Mouse (Mus musculus): ENCODE measurements around the gene Pcyt2. TPM values are rescaled to one million over a fixed set of nuclear protein-coding genes. Genes with fewer than 3 reads are reported as not detected.

Pcyt2 gene
- total and polyA plus RNA-seq, 3 experiments: 86.7 to 87.3 TPM; not detected in 1

DNA sequence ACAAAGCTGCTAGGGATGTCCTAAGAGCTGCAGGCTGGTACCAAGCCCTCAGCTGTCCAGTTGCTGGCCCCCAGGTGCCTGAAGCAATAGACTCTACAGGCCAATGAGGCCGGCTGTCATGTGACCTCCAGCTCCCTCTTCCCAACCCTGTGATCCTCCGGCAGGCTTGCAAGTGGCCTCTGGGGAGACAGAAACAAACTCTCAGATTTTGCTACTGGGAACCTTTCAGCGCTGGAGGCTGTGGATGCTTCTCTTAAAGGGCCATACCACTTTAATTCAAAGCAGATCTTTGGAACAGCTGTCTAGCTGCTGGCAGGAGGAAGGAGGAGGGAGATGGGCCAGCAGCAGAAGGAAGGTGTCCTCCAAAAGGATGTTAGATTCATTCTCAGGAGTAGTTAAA, 48.9 kb upstream of the Pcyt2 start:
- peaks cover 0 to 2% of the 10 kb centered on the region in 2 experiments; a peak in 2 of 4 replicates for H3K27me3 ChIP-seq (ENCODE audit: control insufficient read depth in 1 of 2, insufficient read depth in 2 of 2, low read length in 2 of 2)
- H3K9me3 ChIP-seq (replicated peaks; ENCODE audit: insufficient read depth, low read length): no peaks in the 10 kb centered on the region
- no peak overlapping the region for H3K9ac ChIP-seq (ENCODE audit: control insufficient read depth, low read depth, low read length, poor library complexity, severe bottlenecking)
- no peaks in the 10 kb centered on the region for H3K4me1 ChIP-seq (ENCODE audit: control insufficient read depth in 1 of 2, insufficient read depth in 2 of 2, low read length in 2 of 2)
- TF ChIP-seq USF1 (IDR thresholded peaks at IDR 0.05; ENCODE audit: low read depth, low read length) (0 out of 2 replicates have a peak, but pooled peaks have one; percentile 11), TCF12 (IDR thresholded peaks at IDR 0.05; ENCODE audit: low read depth, low read length) (no peak), NELFE (IDR thresholded peaks at IDR 0.05; ENCODE audit: low read depth, low read length) (no peak), MEF2A (IDR thresholded peaks at IDR 0.05; ENCODE audit: extremely low read depth, insufficient replicate concordance, low read depth, low read length, poor library complexity, severe bottlenecking) (no peak)
- no peak overlapping the region for H3K27ac ChIP-seq (ENCODE audit: control insufficient read depth, low read depth, low read length)
- no peaks in the 10 kb centered on the region for H3K79me2 ChIP-seq (ENCODE audit: control insufficient read depth, insufficient read depth, low read length, poor library complexity)
- H3K4me3 ChIP-seq (ENCODE audit: control insufficient read depth in 1 of 2, insufficient read depth in 1 of 2, low read depth in 2 of 2, low read length in 2 of 2): no peak overlapping the region
- H3K36me3 ChIP-seq (ENCODE audit: control insufficient read depth in 1 of 2, insufficient read depth in 2 of 2, low read length in 2 of 2): no peaks in the 10 kb centered on the region
- DNase-seq (ENCODE audit: low read depth, low spot score): no peak

DNA sequence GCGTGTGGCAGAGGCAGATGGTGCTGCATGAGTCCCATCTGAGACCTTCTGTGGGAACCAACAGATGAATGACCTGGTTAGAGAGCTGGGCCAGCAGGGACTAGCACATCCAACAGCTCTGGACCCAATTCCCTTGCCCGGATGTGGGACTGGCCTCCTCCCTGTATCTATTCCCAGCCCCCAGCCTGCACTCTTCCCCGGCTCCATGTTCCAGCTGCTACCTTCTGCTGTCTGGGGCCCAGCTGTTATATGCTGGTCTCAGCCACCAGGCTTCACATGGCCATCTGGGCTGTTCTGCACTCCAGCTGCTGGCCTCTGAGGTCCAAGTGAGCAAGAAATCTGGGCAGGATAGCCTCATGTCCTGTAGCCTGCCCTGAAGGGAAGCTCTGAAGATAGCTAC, 47.7 kb upstream of the Pcyt2 start:
- peaks cover 0 to 2% of the 10 kb centered on the region in 2 experiments; a peak in 2 of 4 replicates for H3K27me3 ChIP-seq (ENCODE audit: control insufficient read depth in 1 of 2, insufficient read depth in 2 of 2, low read length in 2 of 2)
- H3K27ac ChIP-seq (ENCODE audit: control insufficient read depth, low read depth, low read length): no peak overlapping the region
- H3K79me2 ChIP-seq (ENCODE audit: control insufficient read depth, insufficient read depth, low read length, poor library complexity): no peaks in the 10 kb centered on the region
- no peak overlapping the region for H3K4me3 ChIP-seq (ENCODE audit: control insufficient read depth in 1 of 2, insufficient read depth in 1 of 2, low read depth in 2 of 2, low read length in 2 of 2)
- no peaks in the 10 kb centered on the region for H3K36me3 ChIP-seq (ENCODE audit: control insufficient read depth in 1 of 2, insufficient read depth in 2 of 2, low read length in 2 of 2)
- TF ChIP-seq MYB (IDR thresholded peaks at IDR 0.05; ENCODE audit: low read depth, low read length): no peak
- TF ChIP-seq TBP (IDR thresholded peaks at IDR 0.05; ENCODE audit: low read depth, low read length): no peak
- no peak for TF ChIP-seq ZNF384 (IDR thresholded peaks at IDR 0.05; ENCODE audit: low read depth, low read length)
- TF ChIP-seq SIN3A (IDR thresholded peaks at IDR 0.05; ENCODE audit: low read length): no peak
- no peak for TF ChIP-seq ZKSCAN1 (IDR thresholded peaks at IDR 0.05; ENCODE audit: low read depth, low read length)
- TF ChIP-seq KAT2A (conservative IDR thresholded peaks at IDR 0.05; ENCODE audit: low read depth, low read length): no peak
- TF ChIP-seq CHD1 (IDR thresholded peaks at IDR 0.05; ENCODE audit: low read depth, low read length): no peak
- no peak for TF ChIP-seq JUND (IDR thresholded peaks at IDR 0.05; ENCODE audit: low read depth, low read length)
- TF ChIP-seq UBTF (IDR thresholded peaks at IDR 0.05; ENCODE audit: borderline replicate concordance, insufficient read depth, low read depth, low read length): no peak
- no peak for DNase-seq (ENCODE audit: low read depth, low spot score)
- no peak overlapping the region for H3K9ac ChIP-seq (ENCODE audit: control insufficient read depth, low read depth, low read length, poor library complexity, severe bottlenecking)
- H3K9me3 ChIP-seq (replicated peaks; ENCODE audit: insufficient read depth, low read length): no peaks in the 10 kb centered on the region
- no peaks in the 10 kb centered on the region for H3K4me1 ChIP-seq (ENCODE audit: control insufficient read depth in 1 of 2, insufficient read depth in 2 of 2, low read length in 2 of 2)

DNA sequence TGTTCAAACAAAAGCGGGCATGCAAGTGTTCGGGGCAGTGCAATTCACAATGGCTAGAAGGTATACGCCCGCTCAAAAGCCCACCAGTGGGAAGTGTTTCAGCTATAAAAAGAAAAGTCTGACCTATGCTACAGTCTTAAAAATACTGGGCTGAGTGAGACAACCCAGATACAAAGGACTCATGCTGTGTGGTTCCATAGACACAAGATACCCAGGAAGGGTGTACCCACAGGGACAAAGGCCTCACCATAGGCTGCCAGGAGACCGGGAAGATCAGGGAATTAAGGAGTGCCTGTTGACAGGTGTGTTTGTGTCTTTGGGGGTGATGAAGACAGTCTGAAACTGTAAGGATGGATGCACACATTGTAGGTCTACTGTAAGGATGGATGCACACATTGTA, 46.0 kb upstream of the Pcyt2 start:
- Histone ChIP-seq H3K9me3 (replicated peaks; ENCODE audit: insufficient read depth, low read length) (no peaks in the 10 kb centered on the region), H3K4me3 (ENCODE audit: control insufficient read depth in 1 of 2, insufficient read depth in 1 of 2, low read depth in 2 of 2, low read length in 2 of 2) (no peak overlapping the region), H3K27me3 (ENCODE audit: control insufficient read depth in 1 of 2, insufficient read depth in 2 of 2, low read length in 2 of 2) (peaks cover 0 to 2% of the 10 kb centered on the region in 2 experiments; a peak in 2 of 4 replicates), H3K36me3 (ENCODE audit: control insufficient read depth in 1 of 2, insufficient read depth in 2 of 2, low read length in 2 of 2) (no peaks in the 10 kb centered on the region), H3K27ac (ENCODE audit: control insufficient read depth, low read depth, low read length) (no peak overlapping the region), H3K9ac (ENCODE audit: control insufficient read depth, low read depth, low read length, poor library complexity, severe bottlenecking) (no peak overlapping the region), H3K4me1 (ENCODE audit: control insufficient read depth in 1 of 2, insufficient read depth in 2 of 2, low read length in 2 of 2) (no peaks in the 10 kb centered on the region), H3K79me2 (ENCODE audit: control insufficient read depth, insufficient read depth, low read length, poor library complexity) (no peaks in the 10 kb centered on the region)
- DNase-seq (ENCODE audit: low read depth, low spot score): no peak
- TF ChIP-seq BHLHE40 (IDR thresholded peaks at IDR 0.05; ENCODE audit: borderline replicate concordance, low read depth, low read length): no peak
- no peak for TF ChIP-seq CHD1 (IDR thresholded peaks at IDR 0.05; ENCODE audit: low read depth, low read length)
- TF ChIP-seq POLR2AphosphoS5 (IDR thresholded peaks at IDR 0.05; ENCODE audit: borderline replicate concordance, low read depth, low read length): no peak
- no peak for TF ChIP-seq NRF1 (IDR thresholded peaks at IDR 0.05; ENCODE audit: insufficient read depth, low read depth, low read length, poor library complexity, severe bottlenecking)
- TF ChIP-seq RCOR1 (IDR thresholded peaks at IDR 0.05; ENCODE audit: low read depth, low read length): no peak

Data from MEL (cell line).